Mouse (Mus musculus): Measurements from ENCODE around the gene Smox. TPM values are rescaled to one million over a fixed set of nuclear protein-coding genes. Genes with fewer than 3 reads are reported as not detected.

The Smox gene
- polyA plus RNA-seq, 1 experiment from 2014 or later: 21.7 TPM

DNA sequence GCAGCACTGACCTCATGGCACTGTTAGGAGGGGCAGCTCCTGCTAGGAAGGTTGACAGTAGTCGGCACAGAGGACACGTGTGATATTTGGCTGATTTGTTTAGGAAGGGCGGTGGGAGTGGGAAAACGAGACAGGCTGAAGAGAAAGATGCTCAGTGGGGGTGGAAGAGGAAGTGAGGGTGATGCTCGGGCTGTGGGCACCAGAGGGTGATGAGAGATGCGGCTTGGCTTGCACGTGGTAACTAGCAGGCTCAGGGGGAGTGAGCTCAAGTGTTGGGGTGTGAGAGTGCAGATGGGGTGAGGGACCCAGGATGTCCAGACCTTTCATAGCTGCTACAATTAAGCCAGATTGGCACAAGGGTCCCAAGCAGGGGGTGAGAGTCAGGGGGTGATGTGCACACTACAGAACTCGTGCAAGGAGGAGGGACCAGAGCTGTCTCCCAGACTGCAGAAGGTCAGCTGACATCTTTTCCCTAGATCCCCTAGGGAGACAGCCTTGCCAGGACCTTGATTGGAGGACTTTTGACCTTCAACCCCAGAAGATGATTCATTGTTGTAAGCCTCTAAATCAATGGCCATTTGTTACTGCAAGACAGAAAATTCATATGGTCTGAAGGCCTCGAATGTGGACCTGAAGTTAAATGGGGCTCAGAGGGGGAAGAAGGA is 61.6 kb downstream of the Smox start:
- H3K4me1 ChIP-seq (ENCODE audit: control insufficient read depth, insufficient read depth, low read length): no peaks in the 10 kb centered on the region
- no peaks in the 10 kb centered on the region for H3K9me3 ChIP-seq (ENCODE audit: control insufficient read depth, low read length)
- no peak overlapping the region for H3K27ac ChIP-seq (ENCODE audit: low read length)
- H3K36me3 ChIP-seq (ENCODE audit: control insufficient read depth, insufficient read depth, low read length): no peaks in the 10 kb centered on the region
- 19% methylated on average over 9 of the region's 9 CpGs for WGBS
- no peak for ATAC-seq
- peaks cover 16% of the 10 kb centered on the region for H3K27me3 ChIP-seq (replicated peaks; ENCODE audit: control insufficient read depth, insufficient read depth, low read length)
- H3K4me3 ChIP-seq (ENCODE audit: low read length): no peak overlapping the region
- H3K4me2 ChIP-seq (ENCODE audit: low read depth, low read length): no peak overlapping the region
- H3K9ac ChIP-seq (ENCODE audit: low read depth, low read length): no peak overlapping the region

DNA sequence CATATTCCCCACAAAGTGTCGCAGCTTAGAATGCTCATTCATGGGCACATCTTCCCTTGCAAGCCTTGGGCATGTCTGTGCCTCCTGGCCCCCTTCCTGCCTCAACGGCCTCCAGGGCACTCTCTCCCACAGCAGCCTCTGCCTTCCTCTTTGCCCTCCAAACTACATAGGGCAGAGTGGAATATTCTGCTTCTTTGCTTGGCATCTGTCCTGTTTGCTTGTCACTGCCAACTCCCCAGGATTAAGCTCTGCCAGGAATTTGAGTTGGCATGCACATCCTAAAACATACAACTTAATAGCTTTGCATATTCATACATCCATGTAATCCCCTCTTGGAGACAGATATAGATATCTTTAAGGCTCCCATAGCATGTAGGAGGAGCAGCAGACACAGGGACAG is 66.6 kb downstream of the Smox start:
- peaks cover 11% of the 10 kb centered on the region for H3K4me1 ChIP-seq (ENCODE audit: control insufficient read depth, insufficient read depth, low read length)
- ATAC-seq: no peak
- no peak overlapping the region for H3K4me2 ChIP-seq (ENCODE audit: low read depth, low read length)
- H3K9me3 ChIP-seq (ENCODE audit: control insufficient read depth, low read length): no peaks in the 10 kb centered on the region
- H3K36me3 ChIP-seq (ENCODE audit: control insufficient read depth, insufficient read depth, low read length): no peaks in the 10 kb centered on the region
- H3K27ac ChIP-seq (ENCODE audit: low read length): no peak overlapping the region
- H3K27me3 ChIP-seq (replicated peaks; ENCODE audit: control insufficient read depth, insufficient read depth, low read length): peaks cover 38% of the 10 kb centered on the region
- H3K9ac ChIP-seq (ENCODE audit: low read depth, low read length): no peak overlapping the region
- 68% methylated on average over 2 of the region's 2 CpGs for WGBS
- H3K4me3 ChIP-seq (ENCODE audit: low read length): no peak overlapping the region

DNA sequence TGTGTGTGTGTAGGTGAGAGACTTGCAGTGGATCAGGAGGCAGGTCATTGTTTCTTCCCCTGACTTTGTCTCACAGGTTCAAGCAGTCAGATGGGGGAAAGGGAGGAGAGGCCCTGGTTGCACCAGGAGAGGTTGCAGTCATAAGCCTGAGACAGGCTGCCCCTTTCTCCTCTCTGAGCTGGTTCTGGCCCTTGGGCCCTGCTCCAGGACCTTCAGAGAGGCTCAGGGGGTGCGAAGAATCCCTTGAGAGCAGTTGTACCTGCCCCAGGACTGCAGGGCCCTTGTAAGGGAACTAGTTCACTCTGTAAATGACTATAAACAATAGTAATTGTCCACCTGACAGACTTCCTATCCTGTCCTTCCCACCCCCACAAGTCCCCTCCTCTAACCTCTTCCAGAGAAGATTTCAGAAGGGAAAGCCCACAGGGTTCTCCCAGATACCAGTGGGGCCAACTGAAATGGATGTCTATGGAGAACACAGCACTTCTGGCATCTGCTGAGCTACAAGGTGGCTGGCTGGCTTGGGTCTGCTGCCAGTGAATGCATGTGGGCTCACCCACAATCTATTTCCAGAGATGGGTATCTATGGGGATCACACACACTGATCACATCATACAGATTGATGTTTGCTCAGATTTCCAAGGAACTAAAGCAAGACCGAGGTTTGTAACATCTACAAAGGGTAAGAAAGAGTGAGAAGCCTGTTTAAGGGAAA is 69.1 kb downstream of the Smox start:
- no peaks in the 10 kb centered on the region for H3K9me3 ChIP-seq (ENCODE audit: control insufficient read depth, low read length)
- H3K36me3 ChIP-seq (ENCODE audit: control insufficient read depth, insufficient read depth, low read length): no peaks in the 10 kb centered on the region
- H3K27ac ChIP-seq (ENCODE audit: low read length): no peak overlapping the region
- no peak overlapping the region for H3K4me3 ChIP-seq (ENCODE audit: low read length)
- H3K9ac ChIP-seq (ENCODE audit: low read depth, low read length): no peak overlapping the region
- H3K4me2 ChIP-seq (ENCODE audit: low read depth, low read length): no peak overlapping the region
- peaks cover 51% of the 10 kb centered on the region for H3K27me3 ChIP-seq (replicated peaks; ENCODE audit: control insufficient read depth, insufficient read depth, low read length)
- H3K4me1 ChIP-seq (ENCODE audit: control insufficient read depth, insufficient read depth, low read length): peaks cover 12% of the 10 kb centered on the region
- ATAC-seq: no peak
- WGBS: 56% methylated on average over 2 of the region's 2 CpGs

DNA sequence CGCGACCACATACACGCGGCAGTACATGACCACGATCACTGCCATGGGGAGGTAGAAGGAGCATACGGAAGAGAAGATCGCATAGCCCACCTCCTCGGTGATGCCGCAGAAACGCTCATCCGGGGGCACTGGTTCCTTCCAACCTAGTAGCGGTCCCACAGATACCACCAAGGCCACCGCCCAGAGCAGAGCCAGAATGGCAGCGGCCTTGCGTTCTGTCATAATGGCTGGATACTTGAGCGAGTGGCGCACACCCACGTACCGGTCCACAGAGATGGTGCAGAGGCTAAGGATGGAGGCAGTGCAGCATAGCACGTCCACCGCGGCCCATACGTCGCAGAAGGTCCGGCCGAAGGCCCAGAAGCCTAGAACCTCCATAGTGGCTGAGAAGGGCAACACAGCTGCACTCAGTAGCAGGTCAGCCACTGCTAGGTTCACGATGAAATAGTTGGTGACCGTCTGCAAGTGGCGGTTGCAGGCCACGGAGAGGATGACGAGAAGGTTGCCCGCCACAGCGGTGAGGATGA is 70.1 kb downstream of the Smox start:
- H3K27me3 ChIP-seq (replicated peaks; ENCODE audit: control insufficient read depth, insufficient read depth, low read length): peaks cover 57% of the 10 kb centered on the region
- H3K4me3 ChIP-seq (ENCODE audit: low read length): peak overlapping the region; percentile 54
- H3K9ac ChIP-seq (ENCODE audit: low read depth, low read length): peak overlapping the region; percentile 54; the same call in 1 of the 2 replicates
- H3K4me1 ChIP-seq (ENCODE audit: control insufficient read depth, insufficient read depth, low read length): peaks cover 12% of the 10 kb centered on the region
- no peaks in the 10 kb centered on the region for H3K9me3 ChIP-seq (ENCODE audit: control insufficient read depth, low read length)
- H3K27ac ChIP-seq (ENCODE audit: low read length): no peak overlapping the region
- peak overlapping the region; percentile 90 for H3K4me2 ChIP-seq (ENCODE audit: low read depth, low read length)
- ATAC-seq: no peak
- 3% methylated on average over 33 of the region's 33 CpGs for WGBS
- H3K36me3 ChIP-seq (ENCODE audit: control insufficient read depth, insufficient read depth, low read length): no peaks in the 10 kb centered on the region

DNA sequence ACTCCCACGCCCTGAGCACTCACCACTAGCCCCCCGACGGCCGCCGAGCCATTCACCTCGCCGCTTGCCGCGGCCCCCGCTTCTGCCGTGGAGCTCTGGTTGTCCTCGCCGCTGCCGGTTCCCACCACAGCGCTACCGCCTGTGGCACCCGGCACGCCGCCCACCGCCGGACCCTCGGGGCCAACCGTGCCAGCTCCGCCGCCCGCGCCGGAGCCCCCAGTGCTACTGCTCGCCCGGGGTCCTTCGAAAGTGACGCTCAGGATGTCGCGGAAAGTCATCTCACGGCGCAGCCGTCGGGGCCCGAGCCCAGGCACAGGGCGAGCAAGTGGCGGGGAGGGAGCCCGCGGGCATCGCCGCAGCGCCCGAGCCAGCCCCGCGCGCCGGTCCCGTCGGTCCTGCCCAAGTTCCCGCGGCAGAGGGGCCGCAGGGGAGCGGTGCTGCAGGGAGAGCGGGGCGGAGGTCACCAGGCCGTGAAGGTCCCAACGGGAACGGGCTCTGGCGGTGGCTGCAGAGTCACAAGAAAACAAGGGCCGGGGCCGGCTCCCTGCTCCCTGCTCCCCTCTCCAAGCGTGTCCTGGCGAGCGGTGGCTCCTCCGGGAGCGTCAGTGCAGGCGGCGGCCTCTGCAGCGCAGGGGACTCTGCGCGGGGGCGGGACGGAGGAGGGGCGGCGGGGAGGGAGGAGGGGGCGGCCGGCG is 70.7 kb downstream of the Smox start, which contains the start of gene Adra1d:
Adra1d (minus strand) TSS at position 393 of the 695 bp plus-strand sequence.
- H3K4me3 ChIP-seq (ENCODE audit: low read length): peak within 1 kb of the TSS; percentile 54
- H3K9ac ChIP-seq (ENCODE audit: low read depth, low read length): peak within 1 kb of the TSS; percentile 54
- H3K9me3 ChIP-seq (ENCODE audit: control insufficient read depth, low read length): no peaks in the 10 kb centered on the region
- peaks cover 12% of the 10 kb centered on the region for H3K4me1 ChIP-seq (ENCODE audit: control insufficient read depth, insufficient read depth, low read length)
- peak within 1 kb of the TSS; percentile 90 for H3K4me2 ChIP-seq (ENCODE audit: low read depth, low read length)
- WGBS: under 1% methylated on average over 67 of the region's 82 CpGs
- H3K36me3 ChIP-seq (ENCODE audit: control insufficient read depth, insufficient read depth, low read length): no peaks in the 10 kb centered on the region
- H3K27me3 ChIP-seq (replicated peaks; ENCODE audit: control insufficient read depth, insufficient read depth, low read length): peaks cover 57% of the 10 kb centered on the region
- peak; percentile 62; the same call in 1 of the 2 replicates for ATAC-seq
- no peak within 1 kb of the TSS for H3K27ac ChIP-seq (ENCODE audit: low read length)

DNA sequence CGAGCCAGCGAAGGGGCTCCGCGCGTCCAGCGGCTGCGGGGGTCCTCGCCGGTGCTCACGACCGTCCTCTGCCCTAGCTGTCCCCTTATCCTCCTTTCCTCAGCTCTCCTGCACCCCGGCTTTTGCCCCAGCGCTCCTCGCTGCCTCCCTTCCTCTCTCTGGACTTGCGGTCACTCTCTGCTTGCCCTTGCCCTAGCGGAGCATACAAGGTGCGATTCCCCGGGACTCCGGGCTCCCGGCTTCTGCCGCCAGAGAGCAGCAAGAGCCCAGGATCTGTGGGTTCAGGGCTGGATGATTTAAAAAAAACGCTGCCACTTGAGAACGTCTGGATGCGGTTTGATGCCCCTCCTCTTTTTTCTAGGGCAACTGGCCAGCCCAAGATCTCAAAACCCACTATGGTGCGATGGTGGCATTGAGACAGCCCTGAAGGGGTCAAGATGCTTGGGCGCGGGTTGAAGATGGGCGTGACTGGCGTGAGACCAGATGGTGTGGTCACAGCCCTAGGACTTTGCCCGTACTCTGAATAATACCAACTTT is 71.4 kb downstream of the Smox start:
- peak overlapping the region; percentile 54 for H3K4me3 ChIP-seq (ENCODE audit: low read length)
- H3K4me1 ChIP-seq (ENCODE audit: control insufficient read depth, insufficient read depth, low read length): peaks cover 12% of the 10 kb centered on the region
- under 1% methylated on average over 29 of the region's 30 CpGs for WGBS
- peak overlapping the region; percentile 90 for H3K4me2 ChIP-seq (ENCODE audit: low read depth, low read length)
- H3K36me3 ChIP-seq (ENCODE audit: control insufficient read depth, insufficient read depth, low read length): no peaks in the 10 kb centered on the region
- H3K9me3 ChIP-seq (ENCODE audit: control insufficient read depth, low read length): no peaks in the 10 kb centered on the region
- peak overlapping the region; percentile 54 for H3K9ac ChIP-seq (ENCODE audit: low read depth, low read length)
- peak; percentile 79 for ATAC-seq
- peaks cover 57% of the 10 kb centered on the region for H3K27me3 ChIP-seq (replicated peaks; ENCODE audit: control insufficient read depth, insufficient read depth, low read length)
- no peak overlapping the region for H3K27ac ChIP-seq (ENCODE audit: low read length)

Other genes with a start within 250 kb of the Smox start
- 20.4 and 25.6 TPM in 2 replicates for gene Pank2, start 229.0 kb upstream of the Smox start, polyA plus RNA-seq (2015; fragmentation: Nextera tagmentation; extraction: Ambion mirVana)
- gene Rnf24, start 138.6 kb upstream of the Smox start, polyA plus RNA-seq (2015; fragmentation: Nextera tagmentation; extraction: Ambion mirVana): 1.7 and 2.3 TPM in 2 replicates
- 0.21 and 0.28 TPM in 2 replicates for gene Adra1d, start 70.8 kb downstream of the Smox start, polyA plus RNA-seq (2015; fragmentation: Nextera tagmentation; extraction: Ambion mirVana)